Mouse (Mus musculus) heart, embryonic 13.5 days (tissue): Measurements from ENCODE around the gene Mnx1. TPM values are rescaled to one million over a fixed set of nuclear protein-coding genes. Genes with fewer than 3 reads are reported as not detected.

Source experiments
- polyA plus RNA-seq: library from polyadenylated mRNA; unstranded; fragments of >200 nt; fragmentation: Nextera tagmentation; extraction: Ambion mirVana; gene quantifications from 2 replicates; pipeline ENCODE4 v1.2.1, GENCODE M21; 2015

Gene Mnx1
- polyA plus RNA-seq, 1 experiment from 2014 or later, result not detected

Other genes starting within 250 kb of the Mnx1 start
- gene Lmbr1, start 100.1 kb downstream of the Mnx1 start, polyA plus RNA-seq, result 10.4 and 15.0 TPM in 2 replicates
- gene Nom1, start 43.8 kb downstream of the Mnx1 start, polyA plus RNA-seq, result 15.5 and 17.0 TPM in 2 replicates
- gene Ube3c, start 90.8 kb upstream of the Mnx1 start, polyA plus RNA-seq, result 12.3 and 17.1 TPM in 2 replicates